Mouse (Mus musculus) liver, adult (tissue): Measurements from ENCODE around the gene Serinc5.

ENCODE experiments used
- GATA4 ChIP-seq: IDR thresholded peaks from 2 replicates; pipeline ENCODE4 v1.6.1; 2014; ENCODE audit warnings: mild to moderate bottlenecking, low read length; ENCODE audit not compliant: insufficient replicate concordance

The Serinc5 gene

GRCm38 (mm10) chr13:92595424-92595823 is 15.5 kb upstream of the Serinc5 start:
- no peak for TF ChIP-seq GATA4

GRCm38 (mm10) chr13:92609486-92610310 is 1.2 kb upstream of the Serinc5 start:
- no peak for TF ChIP-seq GATA4

- TF ChIP-seq GATA4: no peak
Measured at GRCm38 (mm10) chr13:92611254-92611784, 428 bp downstream of the Serinc5 start.

GRCm38 (mm10) chr13:92611917-92612316 is 1.0 kb downstream of the Serinc5 start:
- no peak for TF ChIP-seq GATA4

GRCm38 (mm10) chr13:92613094-92613493 is 2.2 kb downstream of the Serinc5 start:
- TF ChIP-seq GATA4: no peak

GRCm38 (mm10) chr13:92615201-92615600 is 4.3 kb downstream of the Serinc5 start:
- TF ChIP-seq GATA4: no peak

GRCm38 (mm10) chr13:92616459-92616858 is 5.6 kb downstream of the Serinc5 start:
- TF ChIP-seq GATA4: 0 out of 2 replicates have a peak, but pooled peaks have one; percentile 6

GRCm38 (mm10) chr13:92626196-92626595 is 15.3 kb downstream of the Serinc5 start:
- no peak for TF ChIP-seq GATA4

- no peak for TF ChIP-seq GATA4
Measured at GRCm38 (mm10) chr13:92626725-92627124, 15.8 kb downstream of the Serinc5 start.

GRCm38 (mm10) chr13:92629509-92629908 is 18.6 kb downstream of the Serinc5 start:
- no peak for TF ChIP-seq GATA4

- TF ChIP-seq GATA4: no peak
Measured at GRCm38 (mm10) chr13:92631450-92631849, 20.6 kb downstream of the Serinc5 start.

- TF ChIP-seq GATA4: no peak
Measured at GRCm38 (mm10) chr13:92632550-92632949, 21.7 kb downstream of the Serinc5 start.

GRCm38 (mm10) chr13:92635040-92635439 is 24.1 kb downstream of the Serinc5 start:
- TF ChIP-seq GATA4: no peak

- TF ChIP-seq GATA4: no peak
Measured at GRCm38 (mm10) chr13:92636226-92636909, 25.5 kb downstream of the Serinc5 start.

GRCm38 (mm10) chr13:92636910-92637275 is 26.0 kb downstream of the Serinc5 start:
- no peak for TF ChIP-seq GATA4
